Mouse (Mus musculus) liver, embryonic 14.5 days (tissue): ENCODE results near the gene Prrc2b.

Experiments
- CTCF ChIP-seq: IDR thresholded peaks from 2 replicates; pipeline ENCODE4 v1.5.1; 2016; ENCODE audit warnings: antibody characterized with exemption, low read depth, control low read depth
- EP300 ChIP-seq: IDR thresholded peaks from 2 replicates; pipeline ENCODE4 v1.6.1; 2016; ENCODE audit warnings: antibody characterized with exemption, low read depth

DNA sequence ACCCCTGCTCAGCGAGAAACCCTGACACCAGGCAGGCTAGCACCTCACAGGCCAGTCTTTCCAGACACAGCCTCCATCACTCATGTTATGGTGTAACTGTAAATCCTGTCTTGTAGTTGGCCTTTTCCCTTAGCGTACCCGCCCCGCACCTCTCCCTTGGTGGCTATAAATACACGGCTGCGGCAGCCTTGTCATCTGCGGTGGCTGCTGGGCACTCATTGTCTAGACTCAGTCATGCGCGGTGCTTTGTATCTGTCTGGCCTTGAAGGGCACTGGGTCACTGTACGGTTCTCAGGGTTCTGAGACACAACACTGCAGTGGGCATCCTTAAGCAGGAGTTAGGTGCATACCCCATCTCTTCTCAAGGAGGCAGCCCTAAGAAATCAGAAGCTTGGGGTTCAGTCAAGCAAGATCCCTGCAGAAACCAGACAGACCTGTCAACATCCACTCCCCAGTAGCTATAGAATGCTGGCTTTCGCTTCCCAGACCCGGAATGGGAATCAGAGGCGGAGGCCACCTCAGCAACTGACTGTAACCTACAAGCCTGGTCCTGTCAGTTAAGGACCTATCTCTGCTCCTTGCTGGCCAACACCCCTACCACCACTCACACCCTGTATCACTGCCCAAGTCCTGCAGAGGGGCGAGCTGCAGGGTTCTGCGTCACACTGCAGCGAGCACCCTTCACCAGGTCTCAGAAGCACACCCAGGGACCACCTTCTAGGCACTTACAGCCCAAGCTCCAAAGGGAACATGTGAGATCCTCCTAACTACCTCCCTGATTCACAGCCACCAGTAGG lies 45.6 kb upstream of the Prrc2b start:
- no peak for TF ChIP-seq CTCF
- TF ChIP-seq EP300, result no peak
